Mouse (Mus musculus): Measurements from ENCODE around the gene Pdlim4.

- TF ChIP-seq GATA1 (IDR thresholded peaks at IDR 0.05; ENCODE audit: low read length) (no peak), TAL1 (IDR thresholded peaks at IDR 0.05; ENCODE audit: low read length) (no peak)
Measured at GRCm38 (mm10) chr11:54080435-54080834, 11.6 kb upstream of the Pdlim4 start.
